Mouse (Mus musculus): ENCODE data around the gene Csmd2.

DNA sequence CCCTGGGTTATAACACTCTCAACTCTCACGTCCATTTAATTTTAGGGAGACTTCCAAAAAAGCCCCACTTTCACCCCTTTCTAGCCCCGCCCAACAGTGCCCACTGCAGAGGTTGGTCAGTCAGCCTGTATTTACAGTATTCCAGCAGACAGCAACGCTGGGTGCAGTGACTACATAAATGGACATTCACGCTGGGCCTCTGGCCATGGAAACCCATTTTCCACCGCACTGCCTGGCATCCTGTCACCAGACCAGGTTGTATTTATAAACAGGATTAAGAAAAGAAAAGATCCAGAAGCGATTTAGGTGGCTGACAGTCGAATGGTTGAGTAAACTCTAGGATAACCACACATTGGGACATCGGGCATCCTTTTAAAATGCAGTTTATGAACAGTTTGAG is 65.0 kb downstream of the Csmd2 start:
- TF ChIP-seq CTCF (IDR thresholded peaks at IDR 0.05; ENCODE audit: control insufficient read depth, insufficient read depth, low read length) (no peak), POLR2A (IDR thresholded peaks at IDR 0.05; ENCODE audit: borderline replicate concordance, control insufficient read depth, low read depth, low read length) (no peak)
